Mouse (Mus musculus) mouse trophoblast stem cell (cell line): ENCODE measurements around the gene Cx3cl1.

Experiments used
- in situ Hi-C, 2 experiments: fragments of 300-500 bp; cut with MseI, MboI; formaldehyde crosslinking; loops; 2 replicates in 1 of 2; 3 replicates in 1 of 2; pipeline ENCODE4 v1.15.1; 2025

The Cx3cl1 gene

GRCm38 (mm10) chr8:94828284-94828683 lies 56.5 kb downstream of the Cx3cl1 start:
- in situ Hi-C loops: no loop called here
